Mouse (Mus musculus): ENCODE data around the gene Dgcr8. TPM values are rescaled to one million over a fixed set of nuclear protein-coding genes. Genes with fewer than 3 reads are reported as not detected.

Dgcr8 gene
- polyA plus RNA-seq, 1 experiment, result 11.9 TPM

DNA sequence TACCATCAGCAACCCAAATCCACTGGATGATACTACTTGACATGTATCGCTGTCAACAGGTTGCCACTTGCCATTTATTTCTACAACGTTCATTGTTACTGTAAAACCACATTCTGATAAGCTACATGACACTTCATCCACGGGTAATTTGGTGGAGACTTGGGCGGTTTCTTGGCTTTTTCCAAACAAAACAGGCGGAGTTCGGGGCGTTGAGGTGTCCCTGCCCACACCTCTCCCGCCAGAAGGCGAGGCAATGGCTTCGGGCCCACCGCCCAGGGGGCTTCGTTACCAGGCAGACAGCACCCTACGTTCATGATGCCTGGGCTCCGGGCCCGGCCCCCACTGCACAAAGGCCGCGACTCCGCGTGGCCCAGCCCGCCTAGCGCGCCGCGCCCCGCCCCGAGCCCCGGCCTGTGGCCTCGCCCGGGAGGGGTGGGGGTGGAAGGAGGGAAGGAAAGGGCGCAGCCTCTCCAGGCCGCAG is 425 bp downstream of the Dgcr8 start:
- H3K79me2 ChIP-seq (ENCODE audit: control insufficient read depth, insufficient read depth), result peaks cover 44% of the 10 kb centered on the region
- H3K4me3 ChIP-seq, result peak overlapping the region; percentile 53
- no peaks in the 10 kb centered on the region for H3K27me3 ChIP-seq (ENCODE audit: control insufficient read depth, insufficient read depth, insufficient read length)
- H3K4me2 ChIP-seq (ENCODE audit: low read depth), result peak overlapping the region; percentile 90
- no peak for TF ChIP-seq CEBPB (IDR thresholded peaks at IDR 0.05; ENCODE audit: insufficient read depth, poor library complexity, severe bottlenecking)
- no peak for TF ChIP-seq POLR2AphosphoS2 (IDR thresholded peaks at IDR 0.05; ENCODE audit: insufficient read length, low read depth)
- TF ChIP-seq E2F4 (IDR thresholded peaks at IDR 0.05; ENCODE audit: insufficient read depth), result no peak
- no peak for TF ChIP-seq USF1 (IDR thresholded peaks at IDR 0.05; ENCODE audit: low read depth)
- no peak for TF ChIP-seq MYOD1 (IDR thresholded peaks at IDR 0.05; ENCODE audit: control insufficient read depth in 1 of 3, insufficient read length in 2 of 3, low read depth in 2 of 3)
- no peak for TF ChIP-seq REST (IDR thresholded peaks at IDR 0.05; ENCODE audit: insufficient read depth, insufficient read length)
- peak in 1 of 3 experiments; percentile 4 for TF ChIP-seq MYOG (IDR thresholded peaks at IDR 0.05; ENCODE audit: control insufficient read depth in 1 of 3, insufficient read depth in 1 of 3, insufficient read length in 2 of 3, low read depth in 2 of 3)
- TF ChIP-seq TCF12 (IDR thresholded peaks at IDR 0.05; ENCODE audit: insufficient read depth, poor library complexity, severe bottlenecking), result no peak
- peaks cover 20% of the 10 kb centered on the region for H3K36me3 ChIP-seq (ENCODE audit: control insufficient read depth, insufficient read depth)
- H3ac ChIP-seq (ENCODE audit: control insufficient read depth, insufficient read length), result peak overlapping the region; percentile 59

- TF ChIP-seq E2F4 (IDR thresholded peaks at IDR 0.05; ENCODE audit: insufficient read depth) (no peak), MYOG (IDR thresholded peaks at IDR 0.05; ENCODE audit: control insufficient read depth in 1 of 3, insufficient read depth in 1 of 3, insufficient read length in 2 of 3, low read depth in 2 of 3) (no peak), MYOD1 (IDR thresholded peaks at IDR 0.05; ENCODE audit: control insufficient read depth in 1 of 3, insufficient read length in 2 of 3, low read depth in 2 of 3) (no peak), POLR2AphosphoS2 (IDR thresholded peaks at IDR 0.05; ENCODE audit: insufficient read length, low read depth) (no peak), USF1 (IDR thresholded peaks at IDR 0.05; ENCODE audit: low read depth) (no peak), REST (IDR thresholded peaks at IDR 0.05; ENCODE audit: insufficient read depth, insufficient read length) (no peak), POLR2A (IDR thresholded peaks at IDR 0.05; ENCODE audit: insufficient read length, low read depth) (no peak), SRF (IDR thresholded peaks at IDR 0.05; ENCODE audit: control insufficient read depth, insufficient read length, low read depth) (no peak), TCF12 (IDR thresholded peaks at IDR 0.05; ENCODE audit: insufficient read depth, poor library complexity, severe bottlenecking) (no peak), TCF3 (IDR thresholded peaks at IDR 0.05; ENCODE audit: insufficient read length, low read depth) (no peak), MAX (IDR thresholded peaks at IDR 0.05; ENCODE audit: low read depth) (no peak)
- Histone ChIP-seq H3ac (ENCODE audit: control insufficient read depth, insufficient read length) (peak overlapping the region; percentile 59), H3K36me3 (ENCODE audit: control insufficient read depth, insufficient read depth) (peaks cover 23% of the 10 kb centered on the region), H3K27me3 (ENCODE audit: control insufficient read depth, insufficient read depth, insufficient read length) (no peaks in the 10 kb centered on the region), H3K4me2 (ENCODE audit: low read depth) (peak overlapping the region; percentile 90), H3K79me2 (ENCODE audit: control insufficient read depth, insufficient read depth) (peaks cover 44% of the 10 kb centered on the region), H3K4me3 (peak overlapping the region; percentile 53)
Observed at GRCm38 (mm10) chr16:18288166-18288565, 880 bp downstream of the Dgcr8 start.

GRCm38 (mm10) chr16:18275166-18275565 is 13.9 kb downstream of the Dgcr8 start:
- TF ChIP-seq TCF12 (IDR thresholded peaks at IDR 0.05; ENCODE audit: insufficient read depth, poor library complexity, severe bottlenecking), result no peak
- TF ChIP-seq USF1 (IDR thresholded peaks at IDR 0.05; ENCODE audit: low read depth), result no peak
- no peak for TF ChIP-seq REST (IDR thresholded peaks at IDR 0.05; ENCODE audit: insufficient read depth, insufficient read length)
- TF ChIP-seq MAX (IDR thresholded peaks at IDR 0.05; ENCODE audit: low read depth), result no peak
- TF ChIP-seq CEBPB (IDR thresholded peaks at IDR 0.05; ENCODE audit: insufficient read depth, poor library complexity, severe bottlenecking), result no peak
- no peak for TF ChIP-seq POLR2AphosphoS2 (IDR thresholded peaks at IDR 0.05; ENCODE audit: insufficient read length, low read depth)
- TF ChIP-seq TCF3 (IDR thresholded peaks at IDR 0.05; ENCODE audit: insufficient read length, low read depth), result no peak
- no peak for TF ChIP-seq POLR2A (IDR thresholded peaks at IDR 0.05; ENCODE audit: insufficient read length, low read depth)
- TF ChIP-seq E2F4 (IDR thresholded peaks at IDR 0.05; ENCODE audit: insufficient read depth), result no peak
- no peak for TF ChIP-seq SRF (IDR thresholded peaks at IDR 0.05; ENCODE audit: control insufficient read depth, insufficient read length, low read depth)
- TF ChIP-seq MYOG (IDR thresholded peaks at IDR 0.05; ENCODE audit: control insufficient read depth in 1 of 3, insufficient read depth in 1 of 3, insufficient read length in 2 of 3, low read depth in 2 of 3), result no peak
- TF ChIP-seq MYOD1 (IDR thresholded peaks at IDR 0.05; ENCODE audit: control insufficient read depth in 1 of 3, insufficient read length in 2 of 3, low read depth in 2 of 3), result no peak

DNA sequence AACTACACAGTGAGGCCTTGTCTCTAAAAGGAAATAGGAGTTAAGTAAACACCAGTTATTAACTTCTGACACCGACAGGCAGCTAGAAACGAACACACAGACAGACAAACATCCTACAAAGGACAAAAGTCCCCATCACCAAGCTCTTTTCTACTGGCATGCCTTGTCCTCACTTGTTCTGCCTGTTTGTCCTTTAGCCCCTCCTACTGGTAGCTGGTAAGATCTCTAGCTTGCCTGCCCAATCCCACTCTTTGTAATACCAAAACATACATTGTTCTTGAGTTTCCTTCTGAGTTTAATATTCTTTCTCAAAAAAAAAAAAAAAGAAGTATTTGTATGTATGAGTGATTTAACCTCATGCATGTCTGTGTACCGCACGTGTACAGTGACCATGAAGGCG is 20.9 kb downstream of the Dgcr8 start:
- peaks cover 10% of the 10 kb centered on the region for H3K79me2 ChIP-seq (ENCODE audit: control insufficient read depth, insufficient read depth)

More at GRCm38 (mm10) chr16:18275166-18275565, 13.9 kb downstream of the Dgcr8 start:
- Histone ChIP-seq H3K4me3 (no peak overlapping the region), H3K36me3 (ENCODE audit: control insufficient read depth, insufficient read depth) (peaks cover 71% of the 10 kb centered on the region), H3K79me2 (ENCODE audit: control insufficient read depth, insufficient read depth) (peaks cover 22% of the 10 kb centered on the region), H3ac (ENCODE audit: control insufficient read depth, insufficient read length) (no peak overlapping the region), H3K4me2 (ENCODE audit: low read depth) (no peak overlapping the region), H3K27me3 (ENCODE audit: control insufficient read depth, insufficient read depth, insufficient read length) (no peaks in the 10 kb centered on the region)

GRCm38 (mm10) chr16:18265024-18265423 is 24.0 kb downstream of the Dgcr8 start:
- TF ChIP-seq MYOD1 (IDR thresholded peaks at IDR 0.05; ENCODE audit: control insufficient read depth in 1 of 3, insufficient read length in 2 of 3, low read depth in 2 of 3) (no peak), REST (IDR thresholded peaks at IDR 0.05; ENCODE audit: insufficient read depth, insufficient read length) (no peak), CEBPB (IDR thresholded peaks at IDR 0.05; ENCODE audit: insufficient read depth, poor library complexity, severe bottlenecking) (no peak), POLR2A (IDR thresholded peaks at IDR 0.05; ENCODE audit: insufficient read length, low read depth) (no peak), TCF3 (IDR thresholded peaks at IDR 0.05; ENCODE audit: insufficient read length, low read depth) (no peak), POLR2AphosphoS2 (IDR thresholded peaks at IDR 0.05; ENCODE audit: insufficient read length, low read depth) (no peak), MAX (IDR thresholded peaks at IDR 0.05; ENCODE audit: low read depth) (no peak), MYOG (IDR thresholded peaks at IDR 0.05; ENCODE audit: control insufficient read depth in 1 of 3, insufficient read depth in 1 of 3, insufficient read length in 2 of 3, low read depth in 2 of 3) (no peak), USF1 (IDR thresholded peaks at IDR 0.05; ENCODE audit: low read depth) (no peak)
- no peak overlapping the region for H3K4me2 ChIP-seq (ENCODE audit: low read depth)

More for the DNA sequence above, 20.9 kb downstream of the Dgcr8 start:
- Histone ChIP-seq H3K27me3 (ENCODE audit: control insufficient read depth, insufficient read depth, insufficient read length) (no peaks in the 10 kb centered on the region), H3K36me3 (ENCODE audit: control insufficient read depth, insufficient read depth) (peaks cover 54% of the 10 kb centered on the region), H3K4me3 (no peak overlapping the region), H3K4me2 (ENCODE audit: low read depth) (no peak overlapping the region), H3ac (ENCODE audit: control insufficient read depth, insufficient read length) (no peak overlapping the region)
- TF ChIP-seq MYOD1 (IDR thresholded peaks at IDR 0.05; ENCODE audit: control insufficient read depth in 1 of 3, insufficient read length in 2 of 3, low read depth in 2 of 3) (no peak), TCF3 (IDR thresholded peaks at IDR 0.05; ENCODE audit: insufficient read length, low read depth) (no peak), SRF (IDR thresholded peaks at IDR 0.05; ENCODE audit: control insufficient read depth, insufficient read length, low read depth) (no peak), REST (IDR thresholded peaks at IDR 0.05; ENCODE audit: insufficient read depth, insufficient read length) (no peak), POLR2AphosphoS2 (IDR thresholded peaks at IDR 0.05; ENCODE audit: insufficient read length, low read depth) (no peak)

More at GRCm38 (mm10) chr16:18265024-18265423, 24.0 kb downstream of the Dgcr8 start:
- Histone ChIP-seq H3ac (ENCODE audit: control insufficient read depth, insufficient read length) (no peak overlapping the region), H3K27me3 (ENCODE audit: control insufficient read depth, insufficient read depth, insufficient read length) (no peaks in the 10 kb centered on the region), H3K4me3 (no peak overlapping the region), H3K36me3 (ENCODE audit: control insufficient read depth, insufficient read depth) (peaks cover 49% of the 10 kb centered on the region), H3K79me2 (ENCODE audit: control insufficient read depth, insufficient read depth) (peaks cover 3% of the 10 kb centered on the region)
